Mouse (Mus musculus): ENCODE data around the gene Rsph3a. TPM values are rescaled to one million over a fixed set of nuclear protein-coding genes. Genes with fewer than 3 reads are reported as not detected.
"Not testable (repeated sequence)": the region's sequence is repeated elsewhere in the genome, so short reads cannot be mapped to it uniquely, and the experiment has no call there.

The Rsph3a gene
- 15.5 and 15.9 TPM in 2 replicates for polyA plus RNA-seq (2015; fragmentation: Nextera tagmentation; extraction: Ambion mirVana)

GRCm38 (mm10) chr17:7945117-7946052 is at the start of gene Rsph3a:
Gene Rsph3a, plus strand, starts transcription at chr17:7945614.
- peak within 1 kb of the TSS; percentile 89 for H3K27ac ChIP-seq (replicated peaks)
- H3K36me3 ChIP-seq (replicated peaks); H3K27me3 ChIP-seq; H3K9me3 ChIP-seq (replicated peaks); H3K4me1 ChIP-seq (replicated peaks): not testable (repeated sequence)
- peak within 1 kb of the TSS; percentile 68 for H3K4me3 ChIP-seq (replicated peaks)
- peak; percentile 96 for ATAC-seq (ENCODE audit: insufficient read depth)
- H3K9ac ChIP-seq: peak within 1 kb of the TSS; percentile 61
- peak within 1 kb of the TSS; percentile 79 for H3K4me2 ChIP-seq
- WGBS (ENCODE audit: insufficient replicate concordance): 3% methylated on average over 54 of the region's 58 CpGs

GRCm38 (mm10) chr17:7896047-7896635 is 49.3 kb upstream of the Rsph3a start:
- no peak for ATAC-seq (ENCODE audit: insufficient read depth)
- Histone ChIP-seq H3K9ac (no peak overlapping the region), H3K27me3 (no peaks in the 10 kb centered on the region), H3K4me3 (replicated peaks) (no peak overlapping the region), H3K27ac (replicated peaks) (no peak overlapping the region), H3K36me3 (replicated peaks) (no peaks in the 10 kb centered on the region), H3K4me2 (no peak overlapping the region), H3K9me3 (replicated peaks) (no peaks in the 10 kb centered on the region), H3K4me1 (replicated peaks) (no peaks in the 10 kb centered on the region; the same call in 1 of the 2 replicates)
- 49% methylated on average over 10 of the region's 10 CpGs for WGBS (ENCODE audit: insufficient replicate concordance)

- WGBS (ENCODE audit: insufficient replicate concordance): 44% methylated on average over 11 of the region's 11 CpGs
- Histone ChIP-seq H3K27me3 (no peaks in the 10 kb centered on the region), H3K9me3 (replicated peaks) (no peaks in the 10 kb centered on the region), H3K4me1 (replicated peaks) (no peaks in the 10 kb centered on the region; the same call in 1 of the 2 replicates), H3K4me2 (peak overlapping the region; percentile 30), H3K9ac (no peak overlapping the region), H3K4me3 (replicated peaks) (no peak overlapping the region), H3K36me3 (replicated peaks) (no peaks in the 10 kb centered on the region), H3K27ac (replicated peaks) (no peak overlapping the region)
- ATAC-seq (ENCODE audit: insufficient read depth): no peak
Observed at GRCm38 (mm10) chr17:7897120-7897519, 48.3 kb upstream of the Rsph3a start.

DNA sequence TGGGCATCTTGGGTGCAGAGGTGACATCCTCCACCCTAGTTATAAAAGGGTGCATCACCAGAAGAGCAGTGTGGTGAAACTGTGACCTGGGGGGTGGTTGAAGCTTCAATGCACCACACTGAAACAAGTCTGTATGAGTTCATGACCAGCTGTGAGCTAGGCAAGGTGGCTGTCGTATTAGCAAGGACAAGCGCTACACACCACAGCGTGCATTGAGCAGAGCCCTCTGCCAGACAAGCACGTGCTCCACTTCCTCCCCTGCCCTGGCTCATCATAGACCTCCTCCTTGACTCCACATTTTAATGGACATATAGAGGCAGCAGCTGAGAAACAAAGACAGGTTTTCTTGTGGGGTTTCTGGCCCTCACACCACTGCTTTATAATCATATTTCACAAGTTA is 47.7 kb upstream of the Rsph3a start:
- Histone ChIP-seq H3K4me2 (no peak overlapping the region), H3K9ac (no peak overlapping the region), H3K36me3 (replicated peaks) (no peaks in the 10 kb centered on the region), H3K27ac (replicated peaks) (no peak overlapping the region), H3K4me3 (replicated peaks) (no peak overlapping the region), H3K4me1 (replicated peaks) (no peaks in the 10 kb centered on the region; the same call in 1 of the 2 replicates), H3K27me3 (no peaks in the 10 kb centered on the region), H3K9me3 (replicated peaks) (no peaks in the 10 kb centered on the region)
- ATAC-seq (ENCODE audit: insufficient read depth): no peak
- WGBS (ENCODE audit: insufficient replicate concordance): 54% methylated on average over 4 of the region's 4 CpGs

DNA sequence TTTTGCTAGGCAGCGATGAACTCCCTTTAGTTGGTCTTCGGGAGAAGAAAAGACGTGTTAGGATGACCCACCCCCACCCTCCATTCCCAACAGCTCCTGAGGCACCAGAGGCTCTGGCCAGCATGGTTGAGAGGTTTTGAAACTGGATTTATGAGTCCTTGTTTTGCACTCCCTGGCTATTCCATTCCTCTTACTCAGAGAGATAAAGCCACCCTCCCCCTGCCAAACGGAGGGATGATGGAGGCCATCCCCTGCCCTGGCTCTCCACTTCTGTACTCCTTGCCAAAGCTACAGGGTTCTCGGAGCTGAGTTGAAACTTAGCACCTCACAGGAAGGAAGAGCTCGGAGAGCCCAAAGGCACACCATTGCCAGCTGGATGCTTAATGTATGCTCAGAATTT is 46.2 kb upstream of the Rsph3a start:
- no peaks in the 10 kb centered on the region for H3K9me3 ChIP-seq (replicated peaks)
- H3K27ac ChIP-seq (replicated peaks): no peak overlapping the region
- H3K4me3 ChIP-seq (replicated peaks): no peak overlapping the region
- H3K9ac ChIP-seq: no peak overlapping the region
- H3K4me1 ChIP-seq (replicated peaks): no peaks in the 10 kb centered on the region; the same call in 1 of the 2 replicates
- H3K27me3 ChIP-seq: no peaks in the 10 kb centered on the region
- 60% methylated on average over 6 of the region's 6 CpGs for WGBS (ENCODE audit: insufficient replicate concordance)
- no peak for ATAC-seq (ENCODE audit: insufficient read depth)
- no peak overlapping the region for H3K4me2 ChIP-seq
- H3K36me3 ChIP-seq (replicated peaks): no peaks in the 10 kb centered on the region

- H3K4me1 ChIP-seq (replicated peaks): no peaks in the 10 kb centered on the region; the same call in 1 of the 2 replicates
- no peak overlapping the region for H3K4me2 ChIP-seq
- H3K27me3 ChIP-seq: no peaks in the 10 kb centered on the region
- H3K4me3 ChIP-seq (replicated peaks): no peak overlapping the region
- no peak overlapping the region for H3K9ac ChIP-seq
- H3K27ac ChIP-seq (replicated peaks): no peak overlapping the region
- ATAC-seq (ENCODE audit: insufficient read depth): no peak
- H3K9me3 ChIP-seq (replicated peaks): no peaks in the 10 kb centered on the region
- no peaks in the 10 kb centered on the region for H3K36me3 ChIP-seq (replicated peaks)
- 68% methylated on average over 4 of the region's 4 CpGs for WGBS (ENCODE audit: insufficient replicate concordance)
Observed at GRCm38 (mm10) chr17:7899961-7900360, 45.5 kb upstream of the Rsph3a start.

- no peaks in the 10 kb centered on the region for H3K27me3 ChIP-seq
- H3K4me1 ChIP-seq (replicated peaks): no peaks in the 10 kb centered on the region
- H3K27ac ChIP-seq (replicated peaks): no peak overlapping the region
- H3K36me3 ChIP-seq (replicated peaks): no peaks in the 10 kb centered on the region
- no peak overlapping the region for H3K4me3 ChIP-seq (replicated peaks)
- WGBS (ENCODE audit: insufficient replicate concordance): 56% methylated on average over 2 of the region's 2 CpGs
- ATAC-seq (ENCODE audit: insufficient read depth): no peak
- H3K4me2 ChIP-seq: no peak overlapping the region
- H3K9ac ChIP-seq: no peak overlapping the region
- H3K9me3 ChIP-seq (replicated peaks): no peaks in the 10 kb centered on the region
Observed at GRCm38 (mm10) chr17:7901536-7901935, 43.9 kb upstream of the Rsph3a start.

DNA sequence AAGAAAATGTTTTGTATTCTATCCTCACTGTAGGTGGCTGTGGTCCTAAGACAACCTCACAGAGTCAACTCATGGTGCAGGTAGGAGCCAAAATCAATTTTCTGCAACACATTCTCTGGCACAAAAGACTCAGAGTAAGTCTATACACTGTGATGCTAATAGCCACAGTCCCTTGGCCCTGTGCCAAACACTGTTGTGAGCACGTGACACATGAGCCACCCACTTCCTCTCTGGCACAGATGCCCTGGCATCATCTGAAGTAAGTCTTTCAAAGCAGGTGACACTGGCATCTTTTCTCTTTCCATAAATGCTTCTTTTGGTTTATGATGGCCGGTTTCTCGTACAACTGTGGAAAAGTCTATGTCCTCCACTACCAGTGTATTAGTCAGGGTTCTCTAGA is 43.1 kb upstream of the Rsph3a start:
- no peaks in the 10 kb centered on the region for H3K9me3 ChIP-seq (replicated peaks)
- no peak overlapping the region for H3K4me3 ChIP-seq (replicated peaks)
- ATAC-seq (ENCODE audit: insufficient read depth): no peak
- H3K4me2 ChIP-seq: no peak overlapping the region
- no peaks in the 10 kb centered on the region for H3K4me1 ChIP-seq (replicated peaks)
- 62% methylated on average over 3 of the region's 3 CpGs for WGBS (ENCODE audit: insufficient replicate concordance)
- H3K27ac ChIP-seq (replicated peaks): no peak overlapping the region
- no peak overlapping the region for H3K9ac ChIP-seq
- no peaks in the 10 kb centered on the region for H3K27me3 ChIP-seq
- no peaks in the 10 kb centered on the region for H3K36me3 ChIP-seq (replicated peaks)

GRCm38 (mm10) chr17:7904992-7905391 is 40.4 kb upstream of the Rsph3a start:
- Histone ChIP-seq H3K9ac (no peak overlapping the region), H3K36me3 (replicated peaks) (no peaks in the 10 kb centered on the region)
- ATAC-seq (ENCODE audit: insufficient read depth): no peak

DNA sequence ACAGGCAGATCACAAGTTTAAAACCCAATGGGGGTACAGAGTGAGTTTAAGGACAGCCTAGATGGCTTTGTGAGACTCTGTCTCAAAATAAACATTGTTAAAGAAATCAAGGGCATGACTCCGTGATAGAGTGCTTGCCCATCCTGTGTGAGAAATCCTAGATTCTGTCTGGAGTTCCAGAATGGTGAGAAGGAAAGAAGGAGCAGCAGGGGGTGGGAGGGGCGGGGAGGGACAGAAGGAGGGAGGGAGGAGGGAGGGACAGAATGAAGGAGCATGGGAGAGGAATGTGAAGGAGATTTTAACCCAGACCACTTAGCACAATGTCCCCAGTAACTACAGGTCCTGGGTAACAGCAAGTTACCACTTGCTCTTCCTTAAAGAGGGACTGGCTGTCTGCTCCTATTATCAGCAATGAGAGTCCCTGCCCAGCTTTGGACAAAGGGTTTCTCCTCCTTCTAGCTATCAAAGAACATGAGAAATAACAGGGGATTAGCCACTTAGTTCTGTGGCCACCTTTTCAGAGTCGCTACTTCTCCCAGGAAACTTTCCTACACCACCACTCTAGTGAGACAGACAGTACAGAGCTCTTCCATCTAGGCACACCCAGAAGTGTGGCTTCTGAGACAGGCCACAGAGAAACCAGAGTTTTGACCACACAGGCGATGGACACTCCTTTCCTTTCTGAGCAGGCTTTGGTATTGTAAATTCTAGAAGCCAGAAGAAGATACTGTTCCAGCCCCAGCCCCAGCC is 39.3 kb upstream of the Rsph3a start:
- no peaks in the 10 kb centered on the region for H3K4me1 ChIP-seq (replicated peaks)
- H3K9me3 ChIP-seq (replicated peaks): no peaks in the 10 kb centered on the region
- H3K27me3 ChIP-seq: peaks cover 1% of the 10 kb centered on the region; the same call in 1 of the 2 replicates
- WGBS (ENCODE audit: insufficient replicate concordance): 31% methylated on average over 4 of the region's 4 CpGs
- H3K4me3 ChIP-seq (replicated peaks): no peak overlapping the region
- no peak overlapping the region for H3K9ac ChIP-seq
- no peak for ATAC-seq (ENCODE audit: insufficient read depth)
- H3K4me2 ChIP-seq: no peak overlapping the region
- H3K36me3 ChIP-seq (replicated peaks): no peaks in the 10 kb centered on the region
- H3K27ac ChIP-seq (replicated peaks): no peak overlapping the region

More at GRCm38 (mm10) chr17:7904992-7905391, 40.4 kb upstream of the Rsph3a start:
- Histone ChIP-seq H3K9me3 (replicated peaks) (no peaks in the 10 kb centered on the region), H3K4me1 (replicated peaks) (no peaks in the 10 kb centered on the region), H3K4me3 (replicated peaks) (no peak overlapping the region), H3K27ac (replicated peaks) (no peak overlapping the region), H3K27me3 (no peaks in the 10 kb centered on the region), H3K4me2 (no peak overlapping the region)
- WGBS (ENCODE audit: insufficient replicate concordance): 27% methylated on average over 2 of the region's 2 CpGs
